Mouse (Mus musculus) heart, postnatal 36 days (tissue): Measurements from ENCODE around the gene Cdh11. TPM values are rescaled to one million over a fixed set of nuclear protein-coding genes. Genes with fewer than 3 reads are reported as not detected.

Experiments used
- microRNA-seq, 2 experiments: library from miRNA; unstranded; fragments of <30 nt; microRNA quantifications; one replicate each; pipeline ENCODE4 v1.2.0; 2021; ENCODE audit warnings: borderline number of aligned reads in 2 of 2
- total RNA-seq, 2 experiments: library from RNA; stranded (reverse); gene quantifications; 2 replicates each; pipeline ENCODE4 v1.2.3; 2021

Cdh11 gene
- total RNA-seq, 2 experiments from 2014 or later, result 11.6 to 14.3 TPM

Small RNA genes lying within 50 kb of the gene (microRNA-seq; reads per million reads assigned to microRNA genes)
- gene Gm26301, result 0 reads per million in 2 experiments
